Mouse (Mus musculus) heart, embryonic 11.5 days (tissue): ENCODE results near the gene Phlpp2. TPM values are rescaled to one million over a fixed set of nuclear protein-coding genes. Genes with fewer than 3 reads are reported as not detected.

Experiments used
- ATAC-seq: fragments of 200-750 bp; cut with Nextera tagmentation; replicated peaks from 2 replicates; pipeline ENCODE4 v1.8.0; 2017; ENCODE audit warnings: moderate library complexity; ENCODE audit not compliant: insufficient number of reproducible peaks, low FRiP score, low TSS enrichment
- H3K27ac ChIP-seq: fragments of 300-500 bp; sonication (generic); 2 replicates; pipeline ENCODE4 v1.5.1; 2014; ENCODE audit warnings: mild to moderate bottlenecking, low read depth, low read length
- H3K27me3 ChIP-seq: fragments of 300-500 bp; sonication (generic); 2 replicates; pipeline ENCODE4 v1.6.1; 2014; ENCODE audit warnings: mild to moderate bottlenecking, low read length, mixed read lengths; ENCODE audit not compliant: control insufficient read depth, insufficient read depth
- H3K36me3 ChIP-seq: fragments of 300-500 bp; sonication (generic); 2 replicates; pipeline ENCODE4 v1.6.1; 2014; ENCODE audit warnings: mild to moderate bottlenecking, low read length, moderate library complexity, mixed read lengths; ENCODE audit not compliant: control insufficient read depth, insufficient read depth
- H3K4me1 ChIP-seq: fragments of 300-500 bp; sonication (generic); 2 replicates; pipeline ENCODE4 v1.6.1; 2014; ENCODE audit warnings: low read length; ENCODE audit not compliant: control insufficient read depth, insufficient read depth
- H3K4me2 ChIP-seq: fragments of 300-500 bp; sonication (generic); 2 replicates; pipeline ENCODE4 v1.6.1; 2014; ENCODE audit warnings: mild to moderate bottlenecking, moderate library complexity
- H3K4me3 ChIP-seq: fragments of 300-500 bp; sonication (generic); 2 replicates; pipeline ENCODE4 v1.5.1; 2014; ENCODE audit warnings: low read depth, low read length
- H3K9ac ChIP-seq: fragments of 300-500 bp; sonication (generic); 2 replicates; pipeline ENCODE4 v1.6.1; 2014; ENCODE audit warnings: mild to moderate bottlenecking, low read depth, low read length, moderate library complexity
- H3K9me3 ChIP-seq: fragments of 300-500 bp; sonication (generic); replicated peaks from 2 replicates; pipeline ENCODE4 v1.6.1; 2016; ENCODE audit warnings: low read length; ENCODE audit not compliant: control insufficient read depth
- WGBS: fragments of 180-500 bp; shearing (Covaris S2); extraction: QIAGEN DNeasy Blood & Tissue Kit; methylation state at CpG from one replicate; pipeline ENCODE4 v1.1.7; 2014; ENCODE audit not compliant: insufficient replicate concordance; 5-methylcytosine and 5-hydroxymethylcytosine counted together
- polyA plus RNA-seq: library from polyadenylated mRNA; unstranded; fragments of >200 nt; fragmentation: Nextera tagmentation; extraction: Ambion mirVana; gene quantifications from 2 replicates; pipeline ENCODE4 v1.2.1, GENCODE M21; 2014

Gene Phlpp2
- 2.2 and 3.3 TPM in 2 replicates for polyA plus RNA-seq

GRCm38 (mm10) chr8:109868003-109868679 is at the start of gene Phlpp2:
TSS of gene Phlpp2 (plus strand) at chr8:109868542.
- H3K4me1 ChIP-seq = peaks cover 6% of the 10 kb centered on the region
- peak; percentile 96 for ATAC-seq
- under 1% methylated on average over 42 of the region's 42 CpGs for WGBS
- no peaks in the 10 kb centered on the region for H3K9me3 ChIP-seq
- H3K27me3 ChIP-seq = no peaks in the 10 kb centered on the region
- H3K4me3 ChIP-seq = peak within 1 kb of the TSS; percentile 97
- peak within 1 kb of the TSS; percentile 89 for H3K27ac ChIP-seq
- H3K36me3 ChIP-seq = no peaks in the 10 kb centered on the region
- peak within 1 kb of the TSS; percentile 95 for H3K4me2 ChIP-seq
- H3K9ac ChIP-seq = peak within 1 kb of the TSS; percentile 95

GRCm38 (mm10) chr8:109823561-109823960 is 44.8 kb upstream of the Phlpp2 start:
- Histone ChIP-seq H3K4me2 (no peak overlapping the region), H3K4me3 (no peak overlapping the region), H3K9ac (no peak overlapping the region), H3K9me3 (no peaks in the 10 kb centered on the region), H3K36me3 (no peaks in the 10 kb centered on the region; the same call in 1 of the 2 replicates), H3K27ac (no peak overlapping the region), H3K4me1 (no peaks in the 10 kb centered on the region), H3K27me3 (no peaks in the 10 kb centered on the region)
- no peak for ATAC-seq
- WGBS = 92% methylated on average over 2 of the region's 2 CpGs

- peaks cover 10% of the 10 kb centered on the region for H3K36me3 ChIP-seq
- WGBS = 96% methylated on average over 2 of the region's 2 CpGs
These were observed 28.5 kb upstream of the Phlpp2 start for GRCm38 (mm10) chr8:109839822-109840221.

GRCm38 (mm10) chr8:109842468-109842867 is 25.9 kb upstream of the Phlpp2 start:
- Histone ChIP-seq H3K4me1 (no peaks in the 10 kb centered on the region), H3K9ac (no peak overlapping the region), H3K27ac (no peak overlapping the region), H3K4me2 (no peak overlapping the region), H3K27me3 (no peaks in the 10 kb centered on the region), H3K36me3 (peaks cover 13% of the 10 kb centered on the region), H3K4me3 (no peak overlapping the region), H3K9me3 (no peaks in the 10 kb centered on the region)
- no peak for ATAC-seq
- 88% methylated on average over 1 of the region's 1 CpGs for WGBS

More at GRCm38 (mm10) chr8:109839822-109840221, 28.5 kb upstream of the Phlpp2 start:
- H3K4me1 ChIP-seq = no peaks in the 10 kb centered on the region
- no peak for ATAC-seq
- H3K4me2 ChIP-seq = no peak overlapping the region
- H3K27ac ChIP-seq = no peak overlapping the region
- no peaks in the 10 kb centered on the region for H3K27me3 ChIP-seq
- H3K4me3 ChIP-seq = no peak overlapping the region
- no peaks in the 10 kb centered on the region for H3K9me3 ChIP-seq
- H3K9ac ChIP-seq = no peak overlapping the region

GRCm38 (mm10) chr8:109847866-109848265 is 20.5 kb upstream of the Phlpp2 start:
- Histone ChIP-seq H3K27ac (peak overlapping the region; percentile 7; the same call in 1 of the 2 replicates), H3K4me2 (no peak overlapping the region), H3K4me1 (0 out of 2 replicates have a peak, but pooled peaks cover 7% of the 10 kb centered on the region), H3K9me3 (no peaks in the 10 kb centered on the region), H3K27me3 (no peaks in the 10 kb centered on the region), H3K4me3 (no peak overlapping the region), H3K36me3 (peaks cover 20% of the 10 kb centered on the region), H3K9ac (no peak overlapping the region)
- 52% methylated on average over 2 of the region's 2 CpGs for WGBS
- no peak for ATAC-seq

- H3K36me3 ChIP-seq = peaks cover 16% of the 10 kb centered on the region
- H3K27me3 ChIP-seq = no peaks in the 10 kb centered on the region
- no peak overlapping the region for H3K4me2 ChIP-seq
- no peaks in the 10 kb centered on the region for H3K9me3 ChIP-seq
- H3K4me3 ChIP-seq = no peak overlapping the region
- H3K27ac ChIP-seq = no peak overlapping the region
- no peak for ATAC-seq
- 89% methylated on average over 3 of the region's 3 CpGs for WGBS
- H3K4me1 ChIP-seq = 0 out of 2 replicates have a peak, but pooled peaks cover 7% of the 10 kb centered on the region
- no peak overlapping the region for H3K9ac ChIP-seq
These were observed 19.4 kb upstream of the Phlpp2 start for GRCm38 (mm10) chr8:109848981-109849380.

GRCm38 (mm10) chr8:109853423-109853822 is 14.9 kb upstream of the Phlpp2 start:
- H3K27me3 ChIP-seq = no peaks in the 10 kb centered on the region
- H3K9me3 ChIP-seq = no peaks in the 10 kb centered on the region
- H3K9ac ChIP-seq = no peak overlapping the region
- no peak for ATAC-seq
- H3K36me3 ChIP-seq = peaks cover 17% of the 10 kb centered on the region
- WGBS = 52% methylated on average over 6 of the region's 6 CpGs
- no peak overlapping the region for H3K4me3 ChIP-seq
- H3K4me2 ChIP-seq = no peak overlapping the region
- no peak overlapping the region for H3K27ac ChIP-seq
- H3K4me1 ChIP-seq = 0 out of 2 replicates have a peak, but pooled peaks cover 2% of the 10 kb centered on the region

- H3K36me3 ChIP-seq = peaks cover 14% of the 10 kb centered on the region
- H3K9ac ChIP-seq = no peak overlapping the region
- 85% methylated on average over 4 of the region's 4 CpGs for WGBS
- no peaks in the 10 kb centered on the region for H3K9me3 ChIP-seq
- no peaks in the 10 kb centered on the region for H3K27me3 ChIP-seq
- H3K27ac ChIP-seq = no peak overlapping the region
- ATAC-seq = no peak
- H3K4me3 ChIP-seq = no peak overlapping the region
- H3K4me1 ChIP-seq = no peaks in the 10 kb centered on the region
- no peak overlapping the region for H3K4me2 ChIP-seq
These were observed 13.8 kb upstream of the Phlpp2 start for GRCm38 (mm10) chr8:109854522-109854921.

- no peak overlapping the region for H3K27ac ChIP-seq
- H3K27me3 ChIP-seq = no peaks in the 10 kb centered on the region
- no peak overlapping the region for H3K9ac ChIP-seq
- H3K4me1 ChIP-seq = no peaks in the 10 kb centered on the region
- H3K4me2 ChIP-seq = no peak overlapping the region
- no peak for ATAC-seq
- no peak overlapping the region for H3K4me3 ChIP-seq
- no peaks in the 10 kb centered on the region for H3K9me3 ChIP-seq
- WGBS = 96% methylated on average over 6 of the region's 6 CpGs
- H3K36me3 ChIP-seq = peaks cover 19% of the 10 kb centered on the region
These were observed 12.9 kb upstream of the Phlpp2 start for GRCm38 (mm10) chr8:109855451-109855850.
